Mouse (Mus musculus) liver, embryonic 14.5 days (tissue): ENCODE measurements around the gene Iqub. TPM values are rescaled to one million over a fixed set of nuclear protein-coding genes. Genes with fewer than 3 reads are reported as not detected.

Source experiments
- ATAC-seq: fragments of 200-750 bp; cut with Nextera tagmentation; 2 replicates; pipeline ENCODE4 v1.8.0; 2017; ENCODE audit warnings: moderate number of reproducible peaks, mild to moderate bottlenecking, moderate library complexity; ENCODE audit not compliant: insufficient read depth
- DNase-seq, 3 experiments: peaks; one replicate each; pipeline ENCODE4 v3.0.0-alpha.2; 2012 to 2013; ENCODE audit warnings: low read depth in 3 of 3, low spot score in 3 of 3
- H3K27ac ChIP-seq: fragments of 300-500 bp; sonication (generic); 2 replicates; pipeline ENCODE4 v1.5.1; 2014; ENCODE audit warnings: moderate library complexity, mild to moderate bottlenecking, control low read depth, inconsistent platforms
- H3K27me3 ChIP-seq: fragments of 300-500 bp; sonication (generic); 2 replicates; pipeline ENCODE4 v1.6.1; 2014; ENCODE audit warnings: mild to moderate bottlenecking, low read length, moderate library complexity; ENCODE audit not compliant: control insufficient read depth, insufficient read depth
- H3K36me3 ChIP-seq: fragments of 300-500 bp; sonication (generic); replicated peaks from 2 replicates; pipeline ENCODE4 v1.6.1; 2014; ENCODE audit warnings: low read depth; ENCODE audit not compliant: control insufficient read depth, insufficient read depth
- H3K4me1 ChIP-seq, 2 experiments: fragments of 200-500 bp in 1 of 2; fragments of 300-500 bp in 1 of 2; sonication (generic) in 1 of 2; replicated peaks; 2 replicates each; pipeline ENCODE4 v1.6.1; 2012 to 2014; ENCODE audit warnings: antibody characterized with exemption in 1 of 2, inconsistent platforms in 1 of 2, low read length in 1 of 2; ENCODE audit not compliant: control insufficient read depth in 2 of 2, insufficient read depth in 2 of 2
- H3K4me2 ChIP-seq: fragments of 300-500 bp; sonication (generic); 2 replicates; pipeline ENCODE4 v1.6.1; 2014; ENCODE audit warnings: low read depth, mild to moderate bottlenecking, control low read depth, moderate library complexity
- H3K4me3 ChIP-seq, 2 experiments: fragments of 200-500 bp in 1 of 2; fragments of 300-500 bp in 1 of 2; sonication (generic) in 1 of 2; 2 replicates each; pipeline ENCODE4 v1.5.1; 2012 to 2014; ENCODE audit warnings: low read depth in 2 of 2, low read length in 2 of 2, mild to moderate bottlenecking in 2 of 2, control low read depth in 1 of 2, inconsistent platforms in 1 of 2, moderate library complexity in 1 of 2; ENCODE audit not compliant: insufficient read depth in 1 of 2
- H3K9ac ChIP-seq: fragments of 300-500 bp; sonication (generic); replicated peaks from 2 replicates; pipeline ENCODE4 v1.6.1; 2014; ENCODE audit warnings: mild to moderate bottlenecking, control low read depth, moderate library complexity
- H3K9me3 ChIP-seq: fragments of 300-500 bp; sonication (generic); 2 replicates; pipeline ENCODE4 v1.6.1; 2016; ENCODE audit warnings: low read length, mixed read lengths; ENCODE audit not compliant: control insufficient read depth
- CTCF ChIP-seq: IDR thresholded peaks from 2 replicates; pipeline ENCODE4 v1.5.1; 2016; ENCODE audit warnings: antibody characterized with exemption, low read depth, control low read depth
- EP300 ChIP-seq: IDR thresholded peaks from 2 replicates; pipeline ENCODE4 v1.6.1; 2016; ENCODE audit warnings: antibody characterized with exemption, low read depth
- WGBS: fragments of 180-500 bp; shearing (Covaris S2); extraction: QIAGEN DNeasy Blood & Tissue Kit; methylation state at CpG from one replicate; pipeline ENCODE4 v1.1.7; 2014; ENCODE audit not compliant: insufficient replicate concordance; 5-methylcytosine and 5-hydroxymethylcytosine counted together
- polyA plus RNA-seq, 2 experiments: library from polyadenylated mRNA; depleted of rRNA in 1 of 2; stranded (reverse) in 1 of 2; unstranded in 1 of 2; fragments of >200 nt; fragmentation: Nextera tagmentation in 1 of 2; extraction: Ambion mirVana in 1 of 2; gene quantifications; 2 replicates each; pipeline versions ENCODE4 v1.2.1 to v1.2.3; 2012 to 2014

The Iqub gene
- polyA plus RNA-seq, 2 experiments: 0.01 TPM; not detected in 1

DNA sequence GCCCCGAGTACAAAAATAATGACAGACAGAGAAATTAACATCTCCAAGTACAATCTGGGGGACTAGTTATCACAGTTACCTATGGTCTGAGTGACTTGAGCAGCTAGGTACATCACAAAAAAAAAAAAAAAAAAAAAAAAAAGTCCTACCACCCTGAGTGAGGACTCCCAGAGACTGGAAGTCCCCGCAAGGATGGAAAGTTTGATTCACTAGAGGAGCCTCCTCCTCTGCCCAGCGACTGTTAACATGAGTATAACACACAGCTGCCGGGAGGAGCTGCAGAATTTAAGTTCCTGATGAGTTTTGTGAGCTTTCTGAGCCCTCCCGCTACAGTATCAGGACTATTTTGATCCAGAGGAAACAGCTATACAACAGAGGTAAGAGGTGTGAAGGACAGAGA lies 28.3 kb downstream of the Iqub start:
- Histone ChIP-seq H3K9me3 (no peaks in the 10 kb centered on the region), H3K27me3 (no peaks in the 10 kb centered on the region), H3K36me3 (no peaks in the 10 kb centered on the region), H3K4me1 (no peaks in the 10 kb centered on the region), H3K4me3 (no peak overlapping the region), H3K9ac (no peak overlapping the region), H3K4me2 (no peak overlapping the region), H3K27ac (no peak overlapping the region)
- no peak for DNase-seq
- no peak for ATAC-seq
- TF ChIP-seq CTCF (no peak), EP300 (no peak)
- WGBS: 47% methylated on average over 5 of the region's 5 CpGs

DNA sequence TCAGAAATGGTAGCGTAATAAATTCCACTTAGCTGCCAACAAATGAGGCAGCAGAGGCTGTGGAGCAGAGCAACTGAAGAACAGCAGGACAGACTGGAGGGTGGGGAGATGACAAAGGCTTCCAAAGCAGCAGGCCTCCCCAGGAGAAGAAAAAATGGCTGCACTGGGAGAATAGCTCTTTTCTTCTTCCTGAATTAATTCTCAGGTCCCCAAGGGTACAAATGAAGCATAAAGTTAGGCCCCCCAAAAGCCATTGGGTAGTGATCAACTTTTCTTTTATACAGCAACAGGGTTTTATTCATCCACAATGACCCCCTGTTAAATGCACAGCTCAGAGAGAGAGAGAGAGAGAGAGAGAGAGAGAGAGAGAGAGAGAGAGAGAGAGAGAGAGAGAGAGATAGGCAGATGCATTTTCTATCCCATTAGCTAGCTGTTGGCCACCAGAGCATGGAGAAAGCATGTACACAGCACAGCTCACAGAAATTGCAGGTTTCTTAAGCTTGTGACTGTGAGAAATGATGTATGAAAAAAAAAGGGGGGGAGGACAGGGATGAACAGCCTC lies 44.2 kb downstream of the Iqub start:
- H3K9ac ChIP-seq: no peak overlapping the region
- H3K27ac ChIP-seq: no peak overlapping the region
- WGBS: 76% methylated on average over 1 of the region's 1 CpGs
- H3K4me3 ChIP-seq: no peak overlapping the region
- TF ChIP-seq CTCF (no peak), EP300 (no peak)
- DNase-seq (no peak), ATAC-seq (no peak)
- H3K4me2 ChIP-seq: no peak overlapping the region
- H3K9me3 ChIP-seq: no peaks in the 10 kb centered on the region
- no peaks in the 10 kb centered on the region for H3K4me1 ChIP-seq
- H3K36me3 ChIP-seq: no peaks in the 10 kb centered on the region
- no peaks in the 10 kb centered on the region for H3K27me3 ChIP-seq

DNA sequence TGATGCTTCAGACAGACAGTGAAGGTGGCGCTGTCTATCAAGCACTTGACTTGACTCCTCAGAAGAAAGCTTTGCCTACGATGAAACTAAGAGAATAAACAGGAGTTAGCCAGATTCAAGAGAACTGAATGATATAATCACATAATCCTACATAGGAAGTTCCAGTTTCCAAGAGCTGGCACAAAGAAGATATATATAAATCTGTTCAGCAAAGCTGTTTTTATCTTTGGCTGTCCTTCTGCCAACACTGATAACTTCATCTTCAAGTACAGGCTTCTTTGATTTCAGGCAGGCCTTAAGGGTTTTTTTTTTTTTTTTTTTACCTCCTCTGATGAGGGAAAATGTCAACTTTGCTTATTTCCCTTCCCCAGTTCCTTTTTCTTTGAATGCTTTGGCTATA lies 44.7 kb downstream of the Iqub start:
- H3K9me3 ChIP-seq: no peaks in the 10 kb centered on the region
- ATAC-seq (no peak), DNase-seq (no peak)
- WGBS: 65% methylated on average over 2 of the region's 2 CpGs
- H3K4me1 ChIP-seq: no peaks in the 10 kb centered on the region
- no peaks in the 10 kb centered on the region for H3K36me3 ChIP-seq
- no peak overlapping the region for H3K27ac ChIP-seq
- no peak overlapping the region for H3K4me2 ChIP-seq
- TF ChIP-seq EP300 (no peak), CTCF (no peak)
- no peaks in the 10 kb centered on the region for H3K27me3 ChIP-seq
- H3K4me3 ChIP-seq: no peak overlapping the region
- no peak overlapping the region for H3K9ac ChIP-seq

DNA sequence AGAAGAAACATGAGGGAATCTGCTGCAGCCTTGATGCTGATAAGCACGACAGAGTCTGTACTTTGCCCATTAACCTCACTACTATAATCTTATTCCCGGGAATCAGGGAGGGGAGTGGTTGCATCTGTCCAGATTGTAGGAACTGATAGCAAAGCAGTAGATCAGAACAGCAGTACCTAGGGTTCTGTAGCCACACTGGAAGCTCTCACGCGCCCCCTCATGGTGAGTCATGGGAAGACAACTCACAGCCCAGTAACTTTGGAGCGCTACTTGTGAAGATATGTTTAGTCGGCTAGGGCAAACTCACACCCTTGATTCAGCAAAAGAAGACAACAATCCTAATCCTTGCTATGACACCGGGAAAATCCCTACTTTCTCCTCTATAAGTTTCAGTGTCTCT lies 58.8 kb downstream of the Iqub start:
- no peak for TF ChIP-seq EP300
- peak; percentile 60 for TF ChIP-seq CTCF
- no peak overlapping the region for H3K4me2 ChIP-seq
- ATAC-seq: no peak
- no peak overlapping the region for H3K27ac ChIP-seq
- H3K27me3 ChIP-seq: no peaks in the 10 kb centered on the region
- H3K4me1 ChIP-seq: no peaks in the 10 kb centered on the region
- WGBS: 32% methylated on average over 7 of the region's 7 CpGs
- H3K4me3 ChIP-seq: no peak overlapping the region
- DNase-seq: no peak
- H3K9me3 ChIP-seq: no peaks in the 10 kb centered on the region
- H3K36me3 ChIP-seq: no peaks in the 10 kb centered on the region
- H3K9ac ChIP-seq: no peak overlapping the region

DNA sequence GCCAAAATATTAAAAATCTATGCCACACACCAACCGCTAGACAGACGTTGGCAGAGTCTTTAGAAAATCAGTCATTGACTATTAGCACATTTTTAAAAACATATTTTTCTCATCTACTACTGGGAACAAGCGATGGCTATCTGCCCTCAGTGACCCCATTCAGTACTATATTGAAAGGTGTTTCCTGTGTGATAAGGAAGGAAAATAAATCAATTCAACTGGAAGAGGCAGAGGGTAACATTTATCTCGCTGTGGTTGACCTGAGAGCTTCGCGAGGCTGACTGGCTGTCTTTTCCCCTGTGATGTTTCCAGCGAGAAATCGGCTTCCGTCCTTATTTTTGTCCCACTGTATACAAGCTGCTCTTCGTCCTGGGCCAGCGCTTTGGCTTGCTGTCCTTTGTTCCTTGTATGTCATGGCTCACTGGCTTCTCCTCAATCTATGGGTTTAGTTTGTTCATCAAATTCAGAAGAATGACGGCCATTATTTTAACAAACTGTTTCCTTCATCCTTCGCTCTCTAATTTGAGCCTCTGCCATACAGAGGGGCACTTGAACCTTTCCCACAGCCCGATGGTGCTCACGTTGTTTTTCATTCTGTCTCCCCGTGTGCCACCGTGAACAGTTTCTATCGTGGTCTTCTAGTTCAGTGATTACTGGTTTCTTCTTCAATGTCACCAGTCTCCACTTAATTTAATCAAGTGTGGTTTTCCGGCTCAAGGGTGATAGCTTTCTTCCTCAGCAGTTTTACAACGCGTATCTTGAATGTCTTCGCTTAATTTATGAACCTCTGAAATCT lies 63.6 kb downstream of the Iqub start:
- Histone ChIP-seq H3K9ac (no peak overlapping the region), H3K4me1 (no peaks in the 10 kb centered on the region), H3K27me3 (no peaks in the 10 kb centered on the region), H3K4me3 (no peak overlapping the region), H3K27ac (no peak overlapping the region), H3K9me3 (no peaks in the 10 kb centered on the region), H3K36me3 (no peaks in the 10 kb centered on the region), H3K4me2 (no peak overlapping the region)
- no peak for TF ChIP-seq EP300
- no peak for TF ChIP-seq CTCF
- no peak for ATAC-seq
- no peak for DNase-seq
- 19% methylated on average over 22 of the region's 22 CpGs for WGBS
